Mouse (Mus musculus): Measurements from ENCODE around the gene Gm29427.

The Gm29427 gene

DNA sequence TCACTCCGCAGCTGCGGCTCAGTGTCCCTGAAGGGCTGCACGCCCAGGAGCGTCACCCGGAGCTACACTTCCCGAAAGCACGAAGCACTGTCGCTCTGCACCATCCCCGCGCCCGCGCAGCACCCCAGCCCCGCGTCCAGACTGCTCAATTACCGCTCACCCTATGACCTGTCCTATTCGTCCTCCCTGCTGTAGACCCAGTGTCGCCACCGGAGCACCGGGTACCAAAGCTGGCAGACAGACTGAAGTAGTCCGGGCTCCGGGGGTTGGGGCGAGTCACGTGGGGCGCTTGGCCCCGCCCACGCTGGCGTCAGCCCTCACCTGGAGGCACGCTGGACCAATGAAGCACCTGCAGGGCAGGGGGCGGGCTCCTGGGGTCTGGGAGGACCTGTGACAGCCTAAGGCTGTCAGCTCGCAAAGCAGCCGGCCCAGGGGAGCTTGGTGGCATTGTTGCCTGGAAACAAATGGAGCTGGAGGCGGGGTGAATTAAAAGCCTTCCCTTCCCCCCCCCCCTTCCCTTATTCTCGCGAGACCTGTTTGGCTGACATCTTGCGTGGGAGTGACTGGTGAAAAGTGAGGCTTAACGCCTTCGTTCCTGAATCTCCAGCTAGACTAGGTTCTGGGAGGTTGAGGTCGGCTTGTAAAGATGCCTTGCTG is at the start of gene Gm29427:
TSS of gene Gm29427 (minus strand) at position 239 of the 657 bp plus-strand sequence.
- peak; percentile 94 to 96 for DNase-seq (ENCODE audit: low spot score in 2 of 2)

DNA sequence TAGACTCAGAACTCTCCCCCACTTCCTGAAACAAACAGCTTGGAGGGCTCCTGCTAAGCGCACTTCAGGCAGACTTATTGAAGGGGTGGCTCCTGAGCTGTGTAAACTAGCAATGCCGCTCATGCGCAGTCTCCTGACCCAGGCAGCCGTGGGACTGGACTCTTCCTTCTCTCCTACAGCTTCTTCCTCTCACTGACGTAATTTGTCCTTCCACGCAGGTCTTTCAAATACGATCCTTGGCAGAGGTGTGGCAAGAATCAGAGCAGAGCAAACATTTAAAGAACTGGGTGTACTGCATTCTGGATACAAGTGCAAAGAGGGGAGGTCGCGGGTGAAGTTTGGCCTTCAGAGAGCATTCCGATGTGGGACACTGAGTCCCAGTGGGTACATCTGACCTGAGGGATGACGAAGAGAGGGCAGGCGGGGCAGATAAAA is 48.4 kb upstream of the Gm29427 start:
- peak; percentile 64 to 65 for DNase-seq (ENCODE audit: low spot score in 2 of 2)

DNA sequence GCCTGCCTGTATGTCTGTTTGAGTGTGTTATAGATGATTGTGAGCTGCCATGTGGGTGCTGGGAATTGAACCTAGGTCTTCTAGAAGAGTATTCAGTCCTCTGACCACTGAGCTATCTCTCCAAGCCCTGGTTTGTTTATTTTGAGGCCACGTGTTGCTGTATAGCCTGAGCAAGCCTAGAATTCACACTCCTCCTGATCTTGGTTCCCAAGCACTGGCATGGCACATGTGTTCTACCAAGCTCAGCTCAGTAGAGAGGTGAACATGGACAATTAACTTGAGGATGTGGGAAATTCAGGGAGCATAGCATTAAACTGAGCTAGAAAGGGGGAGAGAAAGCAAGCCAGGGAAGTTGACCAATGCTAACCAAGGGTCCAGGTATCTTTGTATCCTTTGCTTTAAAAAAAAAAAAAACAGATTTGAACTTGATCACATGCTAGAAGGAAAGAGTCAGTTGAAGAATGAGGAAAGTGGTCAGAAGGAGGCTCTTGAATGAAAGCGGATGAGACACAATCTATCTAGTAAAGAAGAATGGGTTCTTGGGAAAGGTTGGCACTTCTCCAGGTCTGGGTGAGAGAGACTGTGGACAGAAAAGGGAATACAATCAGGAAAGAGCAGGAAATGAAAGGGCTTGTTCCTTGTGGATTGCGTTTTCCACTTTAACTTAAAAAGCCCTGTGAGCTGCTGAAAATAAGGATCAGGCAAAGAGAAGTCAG is 46.6 kb upstream of the Gm29427 start:
- no peak for DNase-seq (ENCODE audit: low spot score in 2 of 2)

DNA sequence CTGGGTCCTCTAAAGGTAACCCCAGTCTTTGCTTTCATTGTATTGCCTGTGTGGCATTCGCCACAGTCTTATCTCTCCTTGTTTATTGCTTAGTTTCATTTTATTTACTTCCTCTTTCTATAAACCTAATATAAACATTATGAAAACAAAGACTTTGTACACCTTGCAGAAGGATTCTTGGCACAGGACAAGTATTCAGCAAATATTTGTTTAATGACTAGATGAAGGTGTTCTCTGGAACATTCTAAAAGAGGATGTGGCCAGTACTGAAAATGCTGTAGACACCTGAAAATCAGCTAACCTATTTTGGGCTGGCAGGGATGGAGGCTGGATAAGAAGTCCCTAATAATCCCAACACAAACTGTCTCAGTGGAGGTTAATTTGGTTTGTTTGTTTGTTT is 46.0 kb upstream of the Gm29427 start:
- no peak for DNase-seq (ENCODE audit: low spot score in 2 of 2)

DNA sequence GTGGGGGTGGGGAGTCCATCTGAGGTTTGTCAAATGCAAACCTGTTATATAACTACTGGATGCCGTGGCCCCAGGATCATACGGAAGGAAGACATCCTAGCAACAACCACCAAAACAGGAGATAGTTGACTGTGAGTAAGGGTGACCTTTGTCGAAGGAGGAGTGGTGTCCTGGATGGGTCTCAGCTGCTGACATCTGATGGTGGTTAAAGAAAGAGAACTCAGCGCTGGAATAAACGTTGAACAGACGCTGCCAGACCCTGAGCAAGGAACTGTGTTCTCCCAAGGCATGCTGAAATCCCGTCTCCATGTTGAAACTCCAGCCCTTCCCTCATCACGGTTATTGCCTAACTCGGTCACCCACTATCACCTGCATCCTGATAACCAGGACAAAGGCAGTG is 44.1 kb upstream of the Gm29427 start:
- no peak for DNase-seq (ENCODE audit: low spot score in 2 of 2)

DNA sequence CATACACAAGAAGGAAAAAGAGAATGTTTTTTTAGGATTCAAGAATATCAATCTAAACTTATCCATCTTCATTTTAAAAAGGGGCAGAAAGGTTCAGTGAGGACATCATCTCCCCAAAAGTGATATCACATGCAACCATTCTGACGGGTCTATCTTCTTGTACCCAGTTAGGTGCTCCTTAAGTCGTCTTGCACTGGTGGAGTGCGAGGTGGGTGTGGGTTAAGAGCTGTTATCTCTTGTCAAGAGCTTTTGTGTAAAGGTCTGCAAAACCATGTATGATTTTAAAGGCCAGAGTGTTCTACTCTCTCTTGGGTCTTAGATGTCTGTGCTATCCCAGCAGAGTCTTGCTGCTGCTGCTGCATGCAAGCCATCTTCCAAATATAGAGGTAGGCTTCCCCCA is 31.2 kb upstream of the Gm29427 start:
- no peak for DNase-seq (ENCODE audit: low spot score in 2 of 2)

DNA sequence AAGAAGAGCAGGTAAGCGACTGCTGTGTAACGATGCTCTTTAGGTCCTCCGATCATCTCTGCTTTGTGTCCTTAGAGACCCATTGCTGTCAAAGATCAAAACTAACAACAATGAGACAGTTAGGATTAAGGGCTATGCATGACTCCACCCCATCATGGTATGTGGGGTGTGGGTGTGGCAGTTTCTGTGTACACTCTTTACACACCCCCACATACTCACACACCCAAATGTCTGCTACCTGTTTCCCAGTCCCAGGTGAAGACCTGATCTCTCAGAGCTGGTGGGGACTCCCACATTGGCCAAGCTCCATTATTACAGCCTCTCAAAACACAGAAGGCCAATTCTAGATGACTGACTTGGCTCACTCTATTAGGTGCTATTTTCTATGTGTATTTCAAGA is 30.0 kb upstream of the Gm29427 start:
- DNase-seq (ENCODE audit: low spot score in 2 of 2) = no peak

DNA sequence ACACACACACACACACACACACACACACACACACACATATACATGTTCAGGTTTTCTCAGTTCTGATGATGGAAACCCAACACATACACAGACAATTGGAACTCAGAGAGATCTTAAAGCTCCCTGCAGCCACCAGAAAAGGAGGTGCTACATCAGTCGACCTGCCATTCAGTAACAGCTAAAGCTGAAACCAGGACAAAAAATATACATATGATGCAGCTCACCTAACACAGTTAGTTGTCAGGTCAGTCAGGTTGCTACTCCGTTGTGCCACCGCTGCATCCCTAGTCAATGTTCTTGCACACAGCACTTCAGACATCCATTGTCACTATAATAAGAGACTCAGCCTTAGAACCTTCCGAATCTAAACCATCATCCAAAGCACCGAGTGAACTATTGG is 29.4 kb upstream of the Gm29427 start:
- DNase-seq (ENCODE audit: low spot score in 2 of 2) = no peak

DNA sequence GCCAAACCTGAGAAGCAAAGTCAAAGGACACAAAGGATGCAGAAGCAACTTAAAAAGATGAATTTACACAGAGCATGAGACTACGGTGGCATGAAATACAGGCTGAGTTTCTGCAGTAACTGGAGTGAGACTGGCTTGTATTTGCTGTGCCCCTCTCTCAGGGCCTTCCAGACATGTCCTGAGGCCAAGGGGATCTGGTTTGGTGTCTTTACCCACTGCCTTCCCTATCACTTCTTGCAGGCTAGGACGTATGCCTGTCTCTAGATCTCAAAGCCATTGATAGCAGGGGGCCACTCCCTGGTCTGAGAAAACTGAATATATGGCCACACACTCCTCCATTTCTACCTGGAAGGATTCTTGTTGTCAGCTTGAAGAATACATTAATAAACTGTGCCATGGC is 28.6 kb upstream of the Gm29427 start:
- no peak for DNase-seq (ENCODE audit: low spot score in 2 of 2)

DNA sequence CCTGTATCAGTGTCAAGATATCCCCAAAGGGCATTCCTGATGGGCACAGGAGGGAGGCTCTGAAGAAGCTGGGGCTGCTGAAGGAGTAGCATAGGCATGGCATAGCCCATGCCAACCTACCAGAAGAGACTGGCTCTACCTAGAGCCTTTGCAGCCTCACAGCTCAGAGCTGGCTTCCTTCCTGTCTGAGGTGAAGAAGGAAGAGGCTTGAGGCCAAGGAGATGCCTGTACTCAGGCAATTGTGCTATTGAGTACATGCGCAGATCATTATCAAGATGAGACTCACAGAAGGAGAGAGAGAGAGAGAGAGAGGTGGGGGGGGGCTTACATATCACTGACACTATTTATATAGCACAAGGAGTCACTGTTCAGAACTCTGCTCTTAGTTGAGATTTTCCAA is 28.2 kb upstream of the Gm29427 start:
- no peak for DNase-seq (ENCODE audit: low spot score in 2 of 2)

DNA sequence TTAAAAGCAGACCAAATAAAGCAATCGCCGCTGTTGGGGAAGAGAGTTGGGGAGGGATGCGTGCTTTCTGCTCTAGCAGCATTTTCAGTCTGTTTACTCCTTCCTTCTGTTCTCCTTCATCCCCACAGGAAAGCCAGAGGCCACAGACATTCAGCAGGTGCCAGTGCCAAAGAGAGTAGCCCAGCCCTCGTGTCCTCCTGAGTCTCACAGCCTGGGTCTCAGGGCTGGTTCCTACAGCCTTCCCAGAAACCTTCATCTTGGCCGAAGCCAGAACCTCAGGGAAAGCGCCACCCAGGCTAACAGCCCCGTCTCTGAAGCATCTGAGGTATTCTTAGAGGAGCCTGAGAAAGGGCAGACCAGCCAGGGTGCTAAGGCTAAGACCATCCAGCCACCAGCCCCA is 26.6 kb upstream of the Gm29427 start:
- DNase-seq (ENCODE audit: low spot score in 2 of 2) = no peak

DNA sequence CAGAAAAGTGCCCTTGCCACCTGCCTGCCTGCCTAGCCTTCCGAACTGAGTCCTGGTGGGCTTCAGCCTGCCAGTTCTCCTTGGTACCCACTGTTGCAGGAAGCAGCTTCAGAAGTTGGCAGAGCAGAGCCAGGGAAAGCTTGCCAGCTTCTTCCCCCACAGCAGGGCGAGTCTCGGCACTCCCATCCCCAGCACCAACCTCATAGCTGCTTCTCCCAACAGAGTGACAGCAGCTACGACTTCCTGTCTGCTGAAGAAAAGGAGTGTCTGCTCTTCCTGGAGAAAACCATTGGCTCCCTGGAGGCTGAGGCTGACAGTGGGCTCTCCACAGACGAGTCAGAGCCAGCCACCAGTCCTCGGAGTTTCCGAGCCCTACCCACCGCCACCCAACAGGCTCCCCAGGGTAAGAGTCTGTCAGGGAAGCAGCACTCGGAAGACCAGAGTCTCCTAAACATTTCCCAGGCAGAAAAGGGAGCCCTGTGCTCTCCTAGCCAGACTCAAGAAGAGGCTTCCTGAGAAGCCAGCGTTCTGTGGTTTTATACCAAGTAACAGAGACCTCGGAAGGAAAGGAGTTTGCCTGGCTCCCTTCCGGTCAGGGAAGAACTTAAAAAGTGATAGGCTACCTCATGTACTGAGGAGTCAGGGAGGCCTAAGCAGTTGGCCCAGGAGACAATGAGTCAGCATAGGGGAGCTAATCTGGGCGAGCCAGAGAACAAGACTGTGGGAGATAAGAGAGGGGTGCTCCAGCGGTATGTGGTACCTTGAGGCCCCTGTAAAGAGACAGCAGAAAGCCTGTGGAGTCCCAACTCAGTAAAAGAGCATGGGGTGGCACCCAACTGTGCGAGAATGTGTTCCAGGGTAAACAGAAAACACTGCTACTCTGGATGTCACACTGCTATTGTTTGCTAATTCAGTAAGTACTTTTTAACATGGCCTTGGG is 25.5 kb upstream of the Gm29427 start:
- no peak for DNase-seq (ENCODE audit: low spot score in 2 of 2)

DNA sequence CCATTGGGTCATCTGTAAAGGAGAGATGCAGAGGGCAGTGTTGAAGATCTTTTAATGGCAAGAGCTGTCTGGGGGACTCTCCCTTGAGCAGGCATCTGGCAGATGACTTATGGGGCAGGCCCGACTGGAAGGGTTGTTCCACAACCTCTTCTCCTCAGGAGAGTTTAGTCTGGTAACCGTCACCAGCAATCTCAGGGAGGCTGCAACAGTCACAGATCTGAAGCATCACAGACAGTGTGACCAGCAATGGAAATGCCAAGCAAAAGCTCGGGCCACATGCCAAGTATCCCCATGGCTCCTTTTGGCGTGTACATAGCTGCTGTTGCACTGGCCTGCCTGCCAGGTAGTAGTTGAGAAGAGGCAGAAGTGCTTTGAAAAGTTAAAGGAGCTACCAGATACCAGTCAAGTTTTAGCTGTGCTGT is 24.6 kb upstream of the Gm29427 start:
- no peak for DNase-seq (ENCODE audit: low spot score in 2 of 2)

DNA sequence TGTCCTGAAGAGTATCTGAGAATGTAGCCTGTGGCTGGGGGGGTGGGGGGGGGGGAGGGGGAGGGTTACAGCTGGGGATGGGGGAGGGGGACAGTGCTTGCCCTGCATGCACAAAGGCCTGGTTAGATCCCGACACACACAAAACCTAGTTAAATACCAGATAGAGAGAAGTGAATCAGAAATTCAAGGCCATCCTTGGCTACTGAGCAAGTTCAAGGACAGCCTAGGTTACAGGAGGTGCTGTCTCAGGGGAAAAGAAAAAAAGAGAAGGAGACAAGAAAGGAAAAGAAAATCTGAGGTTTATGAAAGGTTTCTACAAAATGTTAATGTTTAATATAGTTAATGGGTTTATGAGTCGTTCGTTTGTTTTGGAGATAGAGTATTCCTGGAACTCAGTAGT is 24.0 kb upstream of the Gm29427 start:
- DNase-seq (ENCODE audit: low spot score in 2 of 2) = no peak

DNA sequence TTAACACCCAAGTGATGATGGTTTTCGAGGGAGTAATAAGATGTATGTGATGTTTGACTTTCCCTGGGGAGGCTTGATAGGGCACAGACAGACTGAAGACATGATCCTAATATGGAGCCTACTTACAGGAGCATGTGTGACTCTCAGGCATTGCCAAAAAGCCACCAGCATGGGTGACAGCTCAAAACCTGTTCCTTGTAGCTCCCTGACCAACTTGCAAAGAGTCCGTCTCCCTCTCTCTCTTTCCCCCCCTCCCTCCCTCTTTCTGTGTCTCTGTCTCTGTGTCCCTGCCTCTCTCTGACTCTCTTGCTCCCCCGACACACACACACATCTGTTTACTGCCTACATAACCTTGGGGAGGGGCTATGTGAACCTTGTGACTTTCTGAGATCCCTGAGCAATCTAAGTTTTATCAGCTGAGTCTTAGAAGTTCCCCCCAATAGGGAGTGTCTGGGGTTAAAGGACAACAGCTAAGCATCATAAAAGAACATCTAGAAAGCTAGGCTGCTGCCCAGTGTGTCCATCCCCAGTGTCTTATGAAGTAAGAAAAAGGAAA is 23.0 kb upstream of the Gm29427 start:
- DNase-seq (ENCODE audit: low spot score in 2 of 2) = no peak

DNA sequence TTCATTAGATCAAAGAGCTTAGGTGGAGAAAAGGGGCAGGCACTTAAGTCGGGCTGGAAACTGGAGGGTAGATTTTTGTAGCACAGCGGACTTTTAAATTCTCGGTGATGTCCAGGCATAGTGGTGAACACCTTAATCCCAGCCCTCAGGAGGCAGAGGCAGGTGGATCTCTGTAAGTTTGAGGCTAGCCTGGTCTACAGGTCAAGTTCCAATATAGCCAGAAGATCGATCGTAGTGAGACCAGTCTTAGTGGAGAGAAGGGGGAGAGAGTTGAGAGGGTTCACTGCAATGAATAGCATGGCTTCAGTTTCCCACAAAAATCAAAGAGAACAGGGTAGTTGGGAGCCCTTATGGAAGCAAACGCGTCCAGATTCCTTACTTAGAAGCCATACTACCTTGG is 22.3 kb upstream of the Gm29427 start:
- DNase-seq (ENCODE audit: low spot score in 2 of 2) = no peak

DNA sequence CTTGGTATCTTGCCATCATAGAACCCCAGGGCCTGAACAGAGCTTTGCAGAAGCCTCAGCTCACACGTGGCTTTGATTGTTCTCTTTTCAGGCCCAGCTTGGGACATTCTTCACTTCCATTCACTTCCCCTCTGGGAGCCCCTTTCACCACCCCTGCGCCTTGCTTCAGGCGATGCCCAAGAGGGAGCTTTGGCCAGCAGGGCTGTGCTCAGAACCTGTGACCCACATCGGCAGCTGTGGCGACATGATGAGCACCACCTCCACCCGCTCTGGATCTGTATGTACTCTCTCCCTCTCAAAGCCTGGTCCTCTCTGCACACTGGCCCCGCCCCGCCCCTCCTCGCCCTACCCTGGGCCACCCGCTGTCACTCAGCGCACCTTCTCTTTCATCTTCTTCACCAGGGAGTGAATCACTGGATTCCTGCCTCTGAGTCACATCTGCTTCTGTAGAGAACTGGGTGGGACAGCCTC is 21.8 kb upstream of the Gm29427 start:
- no peak for DNase-seq (ENCODE audit: low spot score in 2 of 2)

DNA sequence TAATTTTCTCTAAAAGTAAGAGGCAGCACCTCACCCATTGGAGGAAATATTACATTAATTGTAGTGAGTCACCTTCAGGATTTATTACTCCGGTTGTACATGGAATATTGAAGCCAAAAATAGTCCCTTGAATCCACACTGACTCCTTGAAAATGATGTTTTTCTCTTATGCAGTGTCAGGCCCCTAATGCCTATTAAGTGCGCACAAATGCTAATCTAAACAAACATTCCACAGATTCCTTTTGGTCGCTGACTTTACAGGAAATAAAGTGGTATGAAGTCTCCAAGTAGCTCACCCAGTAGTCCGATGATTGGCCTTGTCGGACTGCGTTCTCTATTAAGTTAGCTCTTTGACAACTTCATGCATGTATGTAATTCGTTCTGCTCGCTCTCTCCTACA is 19.3 kb upstream of the Gm29427 start:
- DNase-seq (ENCODE audit: low spot score in 2 of 2) = no peak

DNA sequence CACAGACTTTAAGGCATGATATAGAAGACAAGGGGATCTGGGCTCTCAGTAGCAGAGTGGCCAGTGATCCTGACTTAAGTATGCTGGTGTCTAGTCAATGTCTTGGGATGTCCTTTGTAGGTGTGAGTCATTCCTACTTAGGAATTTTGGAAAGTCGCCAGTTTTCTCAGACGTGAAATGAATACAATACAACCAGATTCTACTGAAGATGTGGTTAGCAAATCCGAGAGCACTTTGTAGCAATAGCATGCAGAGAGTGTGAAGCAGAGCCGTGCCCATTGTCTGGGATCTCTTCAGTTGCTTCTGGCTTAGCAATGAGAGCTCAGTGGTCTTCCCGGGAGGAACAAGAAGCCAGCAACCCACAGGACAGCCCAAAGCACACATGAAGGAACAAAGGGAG is 18.9 kb upstream of the Gm29427 start:
- DNase-seq (ENCODE audit: low spot score in 2 of 2) = no peak

DNA sequence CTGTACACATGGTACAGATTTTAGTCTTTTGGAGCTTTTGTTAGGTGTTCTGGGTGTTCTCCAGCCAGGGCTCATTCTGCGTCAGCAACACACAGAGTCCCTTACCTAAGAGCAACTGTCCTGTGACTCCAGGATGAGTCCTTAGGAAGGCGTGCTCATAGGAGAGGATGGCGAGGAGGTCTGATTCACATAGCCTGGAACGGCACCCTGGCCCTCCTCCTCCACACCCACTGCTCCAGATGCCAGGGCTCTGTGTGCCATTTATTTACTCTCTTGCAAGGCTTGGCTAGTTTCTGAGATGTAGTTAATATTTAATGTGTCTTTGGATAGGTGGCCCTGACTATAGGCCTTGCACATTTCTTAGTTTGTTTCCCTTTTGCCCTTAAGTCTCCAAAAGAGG is 18.1 kb upstream of the Gm29427 start:
- no peak for DNase-seq (ENCODE audit: low spot score in 2 of 2)

DNA sequence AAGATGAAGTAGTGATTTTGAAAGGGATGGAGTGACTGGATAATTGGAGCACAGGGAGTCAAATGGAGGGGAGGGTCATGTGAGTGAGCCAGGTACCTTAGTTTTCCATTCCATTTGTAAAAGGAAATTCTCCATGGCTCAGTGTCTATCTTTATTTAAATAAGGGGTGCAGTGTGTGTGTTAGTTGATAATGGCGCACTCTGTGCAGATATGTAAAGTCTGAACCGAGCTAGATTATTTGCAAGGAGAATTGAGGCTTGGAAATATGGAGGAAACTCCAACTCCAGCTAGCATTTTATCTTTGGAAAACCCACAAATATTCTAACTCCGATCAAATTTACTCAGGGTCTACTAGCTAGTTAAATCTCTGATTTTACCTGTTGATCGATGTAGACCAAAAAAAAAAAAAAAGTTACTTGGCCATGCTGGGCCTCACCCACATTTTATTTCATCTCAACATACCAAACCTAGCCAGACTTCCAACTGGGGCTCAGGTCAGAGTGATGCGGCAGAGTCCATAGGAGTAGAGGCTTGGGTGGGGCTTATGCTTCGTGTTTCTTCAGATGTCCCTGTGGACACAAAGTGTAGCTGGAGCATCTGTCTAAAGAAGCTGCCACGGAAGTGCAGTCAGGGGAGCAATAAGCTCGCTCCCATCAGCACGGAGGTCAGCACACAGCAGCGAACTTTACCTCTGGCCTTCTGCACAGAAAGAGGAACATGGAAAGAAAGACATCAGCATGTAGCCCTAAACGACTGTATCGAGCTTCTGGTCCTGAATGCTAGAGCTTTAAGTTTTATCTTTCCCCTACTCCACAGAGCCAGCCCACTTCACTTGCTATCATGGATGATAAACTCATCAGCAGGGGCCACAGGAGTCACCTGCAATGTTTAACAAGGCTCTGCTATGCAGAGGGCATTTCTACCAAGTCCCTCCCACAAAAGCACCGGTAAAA is 17.4 kb upstream of the Gm29427 start:
- no peak for DNase-seq (ENCODE audit: low spot score in 2 of 2)

All from urinary bladder, postnatal 36 days (tissue).